Mouse (Mus musculus): ENCODE data around the gene Gpr25. TPM values are rescaled to one million over a fixed set of nuclear protein-coding genes. Genes with fewer than 3 reads are reported as not detected.

Gene Gpr25
- polyA plus RNA-seq, 1 experiment, result 0.18 TPM

- Histone ChIP-seq H3K36me3 (ENCODE audit: control insufficient read depth, insufficient read depth) (no peaks in the 10 kb centered on the region), H3K79me2 (ENCODE audit: control insufficient read depth, insufficient read depth) (no peaks in the 10 kb centered on the region), H3K4me2 (ENCODE audit: low read depth) (no peak overlapping the region), H3ac (ENCODE audit: control insufficient read depth, insufficient read length) (no peak overlapping the region), H3K4me3 (no peak overlapping the region), H3K27me3 (ENCODE audit: control insufficient read depth, insufficient read depth, insufficient read length) (no peaks in the 10 kb centered on the region)
- TF ChIP-seq POLR2A (IDR thresholded peaks at IDR 0.05; ENCODE audit: insufficient read length, low read depth), result no peak
- no peak for TF ChIP-seq MYOD1 (IDR thresholded peaks at IDR 0.05; ENCODE audit: control insufficient read depth in 1 of 3, insufficient read length in 2 of 3, low read depth in 2 of 3)
- TF ChIP-seq SRF (IDR thresholded peaks at IDR 0.05; ENCODE audit: control insufficient read depth, insufficient read length, low read depth), result no peak
- no peak for TF ChIP-seq MAX (IDR thresholded peaks at IDR 0.05; ENCODE audit: low read depth)
- TF ChIP-seq USF1 (IDR thresholded peaks at IDR 0.05; ENCODE audit: low read depth), result no peak
- no peak for TF ChIP-seq CEBPB (IDR thresholded peaks at IDR 0.05; ENCODE audit: insufficient read depth, poor library complexity, severe bottlenecking)
- TF ChIP-seq TCF3 (IDR thresholded peaks at IDR 0.05; ENCODE audit: insufficient read length, low read depth), result no peak
- TF ChIP-seq POLR2AphosphoS2 (IDR thresholded peaks at IDR 0.05; ENCODE audit: insufficient read length, low read depth), result no peak
- no peak for TF ChIP-seq E2F4 (IDR thresholded peaks at IDR 0.05; ENCODE audit: insufficient read depth)
- no peak for TF ChIP-seq TCF12 (IDR thresholded peaks at IDR 0.05; ENCODE audit: insufficient read depth, poor library complexity, severe bottlenecking)
- TF ChIP-seq MYOG (IDR thresholded peaks at IDR 0.05; ENCODE audit: control insufficient read depth in 1 of 3, insufficient read depth in 1 of 3, insufficient read length in 2 of 3, low read depth in 2 of 3), result no peak
- TF ChIP-seq REST (IDR thresholded peaks at IDR 0.05; ENCODE audit: insufficient read depth, insufficient read length), result no peak
Measured at GRCm38 (mm10) chr1:136238495-136238894, 22.2 kb downstream of the Gpr25 start.

GRCm38 (mm10) chr1:136234595-136235092 is 26.0 kb downstream of the Gpr25 start:
- peak overlapping the region; percentile 56 for H3K4me3 ChIP-seq
- H3K36me3 ChIP-seq (ENCODE audit: control insufficient read depth, insufficient read depth), result no peaks in the 10 kb centered on the region
- peak overlapping the region; percentile 90 for H3K4me2 ChIP-seq (ENCODE audit: low read depth)
- TF ChIP-seq TCF12 (IDR thresholded peaks at IDR 0.05; ENCODE audit: insufficient read depth, poor library complexity, severe bottlenecking) (no peak), USF1 (IDR thresholded peaks at IDR 0.05; ENCODE audit: low read depth) (no peak), MYOD1 (IDR thresholded peaks at IDR 0.05; ENCODE audit: control insufficient read depth in 1 of 3, insufficient read length in 2 of 3, low read depth in 2 of 3) (no peak), MYOG (IDR thresholded peaks at IDR 0.05; ENCODE audit: control insufficient read depth in 1 of 3, insufficient read depth in 1 of 3, insufficient read length in 2 of 3, low read depth in 2 of 3) (no peak), POLR2AphosphoS2 (IDR thresholded peaks at IDR 0.05; ENCODE audit: insufficient read length, low read depth) (no peak), POLR2A (IDR thresholded peaks at IDR 0.05; ENCODE audit: insufficient read length, low read depth) (no peak), MAX (IDR thresholded peaks at IDR 0.05; ENCODE audit: low read depth) (no peak), SRF (IDR thresholded peaks at IDR 0.05; ENCODE audit: control insufficient read depth, insufficient read length, low read depth) (no peak), TCF3 (IDR thresholded peaks at IDR 0.05; ENCODE audit: insufficient read length, low read depth) (no peak), REST (IDR thresholded peaks at IDR 0.05; ENCODE audit: insufficient read depth, insufficient read length) (no peak), E2F4 (IDR thresholded peaks at IDR 0.05; ENCODE audit: insufficient read depth) (no peak), CEBPB (IDR thresholded peaks at IDR 0.05; ENCODE audit: insufficient read depth, poor library complexity, severe bottlenecking) (no peak)
- no peaks in the 10 kb centered on the region for H3K27me3 ChIP-seq (ENCODE audit: control insufficient read depth, insufficient read depth, insufficient read length)
- H3K79me2 ChIP-seq (ENCODE audit: control insufficient read depth, insufficient read depth), result peaks cover 36% of the 10 kb centered on the region
- H3ac ChIP-seq (ENCODE audit: control insufficient read depth, insufficient read length), result peak overlapping the region; percentile 34

GRCm38 (mm10) chr1:136233892-136234594 is 26.6 kb downstream of the Gpr25 start, which contains the start of gene Inava:
Inava (minus strand) TSS chr1:136234264.
- Histone ChIP-seq H3K4me3 (peak within 1 kb of the TSS; percentile 56), H3ac (ENCODE audit: control insufficient read depth, insufficient read length) (peak within 1 kb of the TSS; percentile 34), H3K36me3 (ENCODE audit: control insufficient read depth, insufficient read depth) (no peaks in the 10 kb centered on the region), H3K27me3 (ENCODE audit: control insufficient read depth, insufficient read depth, insufficient read length) (no peaks in the 10 kb centered on the region), H3K4me2 (ENCODE audit: low read depth) (peak within 1 kb of the TSS; percentile 90), H3K79me2 (ENCODE audit: control insufficient read depth, insufficient read depth) (peaks cover 41% of the 10 kb centered on the region)
- TF ChIP-seq E2F4 (IDR thresholded peaks at IDR 0.05; ENCODE audit: insufficient read depth) (no peak), MYOG (IDR thresholded peaks at IDR 0.05; ENCODE audit: control insufficient read depth in 1 of 3, insufficient read depth in 1 of 3, insufficient read length in 2 of 3, low read depth in 2 of 3) (peak in 1 of 3 experiments; percentile 27), POLR2A (IDR thresholded peaks at IDR 0.05; ENCODE audit: insufficient read length, low read depth) (peak; percentile 72)

GRCm38 (mm10) chr1:136232986-136233790 is 27.5 kb downstream of the Gpr25 start:
- no peaks in the 10 kb centered on the region for H3K36me3 ChIP-seq (ENCODE audit: control insufficient read depth, insufficient read depth)
- H3K4me3 ChIP-seq, result peak overlapping the region; percentile 56
- H3ac ChIP-seq (ENCODE audit: control insufficient read depth, insufficient read length), result peak overlapping the region; percentile 34
- peaks cover 41% of the 10 kb centered on the region for H3K79me2 ChIP-seq (ENCODE audit: control insufficient read depth, insufficient read depth)
- no peak for TF ChIP-seq REST (IDR thresholded peaks at IDR 0.05; ENCODE audit: insufficient read depth, insufficient read length)
- no peak for TF ChIP-seq TCF3 (IDR thresholded peaks at IDR 0.05; ENCODE audit: insufficient read length, low read depth)
- TF ChIP-seq USF1 (IDR thresholded peaks at IDR 0.05; ENCODE audit: low read depth), result no peak
- no peak for TF ChIP-seq MYOD1 (IDR thresholded peaks at IDR 0.05; ENCODE audit: control insufficient read depth in 1 of 3, insufficient read length in 2 of 3, low read depth in 2 of 3)
- TF ChIP-seq POLR2A (IDR thresholded peaks at IDR 0.05; ENCODE audit: insufficient read length, low read depth), result no peak
- H3K4me2 ChIP-seq (ENCODE audit: low read depth), result peak overlapping the region; percentile 90
- H3K27me3 ChIP-seq (ENCODE audit: control insufficient read depth, insufficient read depth, insufficient read length), result no peaks in the 10 kb centered on the region
